Mouse (Mus musculus) testis, postnatal 10 days (tissue): Measurements from ENCODE around the gene Lyz2.
"Not testable (repeated sequence)": the region's sequence is repeated elsewhere in the genome, so short reads cannot be mapped to it uniquely, and the experiment has no call there.

ENCODE experiments used
- DNase-seq: peaks from one replicate; pipeline ENCODE4 v3.0.0; 2021; ENCODE audit warnings: low spot score

Gene Lyz2

DNA sequence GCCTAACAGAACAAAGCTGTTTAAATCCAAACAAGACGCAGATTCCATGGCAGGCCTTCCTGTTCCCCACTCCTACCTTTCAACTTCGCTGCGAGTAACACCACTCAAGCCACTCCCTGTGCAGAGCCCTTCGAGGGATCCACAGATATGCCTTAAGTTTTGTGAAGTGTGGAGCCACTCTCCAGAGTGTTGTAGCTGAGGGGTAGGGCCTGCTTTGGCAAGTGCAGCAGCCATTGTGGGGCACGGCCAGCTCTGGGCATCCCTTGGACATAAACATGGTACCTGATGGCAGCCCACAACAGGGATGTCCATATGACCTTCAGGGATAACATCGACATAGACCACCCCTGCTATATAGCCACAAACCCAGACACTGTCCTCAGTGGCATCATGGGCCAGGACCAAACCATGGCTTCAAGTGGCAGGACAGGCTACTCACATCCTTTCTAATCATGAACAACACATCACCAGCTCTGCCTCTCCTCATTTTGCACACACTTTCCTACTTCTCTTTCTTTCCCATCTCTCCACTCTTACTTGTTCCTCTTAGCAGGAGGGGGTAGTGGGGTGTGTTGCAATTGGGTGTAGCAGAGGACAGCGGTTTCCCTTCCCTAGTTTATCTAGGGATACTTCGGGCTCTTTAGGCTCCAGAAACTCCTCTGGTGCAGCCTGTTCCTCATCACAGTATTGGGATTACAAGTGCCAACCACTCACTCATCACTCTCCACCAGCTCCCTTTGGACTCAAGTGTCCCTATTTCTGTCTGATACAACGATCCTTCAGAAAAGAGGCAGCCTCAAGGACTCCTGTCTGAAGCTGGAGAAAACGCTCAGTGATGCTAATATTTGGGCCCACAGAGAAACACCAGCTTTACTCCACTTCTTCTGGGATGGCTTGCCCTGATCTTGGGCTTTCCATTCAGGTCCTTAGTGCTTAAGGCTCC is 2.7 kb upstream of the Lyz2 start:
- no peak for DNase-seq

- DNase-seq = no peak
Observed at GRCm38 (mm10) chr10:117283871-117284577, 1.9 kb upstream of the Lyz2 start.

DNA sequence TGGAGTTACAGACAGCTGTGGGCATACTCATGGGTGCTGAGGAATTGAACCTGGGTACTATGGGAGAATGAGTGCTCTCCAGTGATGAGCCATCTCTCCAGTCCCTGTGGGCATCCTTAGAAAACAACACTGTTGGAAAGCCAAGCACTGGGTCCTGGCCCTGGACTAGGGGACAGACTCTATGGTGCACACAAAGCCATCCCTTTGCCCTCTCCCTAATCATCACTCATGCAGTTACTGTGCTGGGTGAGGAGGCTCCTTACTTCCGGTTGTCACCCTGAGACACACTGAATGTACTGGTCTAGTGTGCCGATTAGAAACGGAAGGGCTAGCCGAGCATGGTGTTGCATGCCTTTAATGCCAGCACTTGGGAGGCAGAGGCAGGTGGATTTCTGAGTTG is 1.1 kb upstream of the Lyz2 start:
- DNase-seq = not testable (repeated sequence)

DNA sequence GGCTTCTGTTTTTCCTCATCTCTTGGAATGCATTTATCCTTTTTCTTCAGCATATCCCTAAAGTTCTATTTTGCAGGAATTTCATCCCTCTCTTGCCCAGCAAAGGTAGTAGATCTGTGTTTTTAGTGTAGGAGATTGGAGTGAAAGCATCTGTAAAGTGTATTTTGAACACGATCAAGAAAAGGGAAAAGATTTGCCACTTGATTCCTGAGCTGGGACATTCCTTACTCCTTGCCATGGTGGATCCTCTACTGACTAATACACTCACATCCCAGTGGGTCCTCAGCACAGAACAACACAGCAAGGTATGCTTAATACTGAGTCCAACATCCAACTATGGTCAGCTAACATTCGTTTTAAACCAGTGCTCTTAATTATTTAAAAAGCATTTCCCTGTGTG is 430 bp upstream of the Lyz2 start:
- no peak for DNase-seq

- no peak for DNase-seq
Observed at GRCm38 (mm10) chr10:117281381-117281920, 670 bp downstream of the Lyz2 start.

DNA sequence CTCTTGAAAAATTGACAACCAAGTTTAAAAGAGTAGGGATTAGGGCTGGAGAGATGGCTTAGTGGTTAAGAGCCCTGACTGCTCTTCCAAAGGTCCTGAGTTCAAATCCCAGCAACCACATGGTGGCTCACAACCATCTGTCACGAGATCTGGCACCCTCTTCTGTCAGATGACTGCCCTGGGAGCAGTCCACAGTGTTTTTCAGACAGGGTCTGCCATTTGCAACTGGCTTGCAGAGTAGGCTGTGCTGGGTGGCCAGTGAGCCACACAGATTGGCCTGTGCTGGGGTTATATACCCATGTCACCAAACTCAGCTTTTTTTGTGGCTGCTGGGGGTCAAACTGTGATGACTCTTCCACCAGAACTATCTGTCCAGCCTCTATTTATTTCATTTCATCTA is 2.1 kb downstream of the Lyz2 start:
- no peak for DNase-seq

DNA sequence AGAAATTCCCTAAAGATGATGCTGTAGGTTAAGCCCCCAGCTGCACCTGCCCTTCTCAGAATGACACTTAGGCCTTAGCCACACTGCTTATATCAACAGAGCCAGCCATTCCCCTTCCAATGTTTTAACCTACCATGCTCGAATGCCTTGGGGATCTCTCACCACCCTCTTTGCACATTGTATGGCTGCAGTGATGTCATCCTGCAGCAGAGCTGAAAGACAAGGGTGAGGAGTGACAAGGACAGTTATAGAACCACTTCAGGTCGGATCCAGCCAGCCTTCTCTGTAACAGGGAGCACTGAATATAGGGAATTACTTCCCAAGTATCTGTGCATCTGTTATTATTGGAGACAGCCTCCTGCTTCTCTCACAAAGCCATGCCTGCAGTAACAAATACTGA is 3.6 kb downstream of the Lyz2 start:
- not testable (repeated sequence) for DNase-seq

GRCm38 (mm10) chr10:117277779-117278178 is 4.3 kb downstream of the Lyz2 start:
- not testable (repeated sequence) for DNase-seq

- no peak for DNase-seq
Observed at GRCm38 (mm10) chr10:117275681-117276369, 6.3 kb downstream of the Lyz2 start.

DNA sequence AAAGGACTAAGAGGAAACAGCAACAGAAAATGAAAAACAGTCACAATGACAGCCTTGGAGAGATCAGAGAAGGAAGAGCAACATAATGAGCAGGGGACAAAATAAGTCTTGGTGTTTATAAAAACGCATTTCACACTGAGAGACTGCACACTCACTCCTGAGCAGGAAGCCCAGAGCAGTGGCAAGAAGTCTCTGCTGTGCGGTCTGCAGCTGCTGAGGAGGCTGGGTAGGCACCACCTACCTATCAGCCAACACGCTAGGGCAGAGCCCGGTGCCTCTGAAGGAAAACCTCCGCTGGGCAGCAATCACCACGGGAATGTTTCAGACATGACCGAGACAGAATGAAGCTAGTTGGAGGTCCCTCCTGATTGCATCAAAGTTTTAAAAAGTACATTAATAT is 7.5 kb downstream of the Lyz2 start:
- DNase-seq = not testable (repeated sequence)

GRCm38 (mm10) chr10:117272023-117272422 is 10.1 kb downstream of the Lyz2 start:
- DNase-seq = no peak

DNA sequence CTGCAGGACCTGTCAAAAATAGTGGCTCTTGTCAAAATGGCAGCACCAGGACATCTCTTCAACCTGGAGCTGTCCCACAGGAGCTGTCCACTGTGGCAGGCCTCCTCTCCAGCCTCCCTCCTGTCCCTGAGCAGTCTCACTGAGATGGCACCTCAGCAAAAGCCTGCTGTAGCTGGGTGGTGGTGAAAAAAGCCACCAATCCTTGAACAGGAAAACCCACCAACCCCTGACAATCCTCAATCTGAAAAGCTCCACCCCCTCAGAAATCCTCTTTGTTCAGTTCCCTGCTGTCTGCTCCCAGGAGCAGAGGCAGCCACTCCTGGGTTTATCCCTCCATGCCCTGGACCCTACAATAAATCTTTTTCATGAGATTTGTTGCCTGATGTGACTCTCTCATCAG is 22.3 kb downstream of the Lyz2 start:
- no peak for DNase-seq

GRCm38 (mm10) chr10:117238603-117239002 is 43.5 kb downstream of the Lyz2 start, which contains the start of gene 9530003J23Rik:
TSS of gene 9530003J23Rik (minus strand) at chr10:117238703.
- no peak for DNase-seq

- no peak for DNase-seq
Observed at GRCm38 (mm10) chr10:117235866-117236265, 46.3 kb downstream of the Lyz2 start.

GRCm38 (mm10) chr10:117234825-117235224 is 47.3 kb downstream of the Lyz2 start:
- no peak for DNase-seq

DNA sequence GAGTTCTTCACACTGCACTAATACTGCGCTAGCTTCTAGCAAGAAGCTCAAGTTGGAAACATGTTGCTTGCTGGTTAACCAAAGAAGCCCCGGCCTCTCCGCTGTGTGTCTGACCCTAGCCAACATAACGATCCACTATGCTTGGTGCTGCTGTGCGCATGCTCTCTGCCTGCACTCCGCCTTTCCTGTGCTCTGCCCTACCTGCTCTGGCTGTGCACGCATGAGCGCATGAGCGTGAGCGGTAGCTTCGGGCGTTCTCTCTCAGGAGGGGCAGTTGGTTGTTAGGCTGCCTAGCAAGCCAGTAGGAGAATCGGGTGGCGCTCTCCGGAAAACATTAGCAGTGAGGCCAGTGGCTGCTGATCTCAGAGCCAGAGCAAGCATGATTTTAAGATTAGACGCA is 52.3 kb downstream of the Lyz2 start:
- DNase-seq = peak; percentile 37
